Mouse (Mus musculus): ENCODE measurements at regions not wholly inside any gene's neighbourhood (a gene's known extent, or its start where the extent isn't known, plus 50 kb on each side); places are given as distances from the start of the nearest gene placed in this dataset.
A peak's percentile ranks its signal among the peaks of the same experiment; 100 is the strongest.

DNA sequence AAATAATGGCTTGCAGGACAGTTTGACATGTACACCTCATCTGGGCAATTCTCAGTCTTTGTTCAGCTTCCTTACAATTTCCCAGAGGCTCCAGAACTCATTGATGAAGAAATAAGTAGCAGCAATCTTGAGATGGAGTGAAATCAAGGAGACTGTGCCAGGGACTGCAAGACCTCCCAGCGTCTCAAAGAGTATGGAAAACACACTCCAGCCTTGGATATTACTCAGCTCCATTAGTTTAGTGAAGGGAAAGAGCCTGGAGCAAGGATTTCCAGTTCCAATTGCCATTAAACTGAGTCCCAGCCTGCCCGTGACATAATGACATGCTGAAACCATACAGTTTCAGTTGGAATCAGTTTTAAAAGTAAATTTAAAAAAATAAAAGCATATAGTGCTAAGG, 372.7 kb upstream of the Rack1 start:
- DNase-seq (ENCODE audit: low read depth): peak; percentile 29
- TF ChIP-seq POLR2A (IDR thresholded peaks at IDR 0.05; ENCODE audit: borderline replicate concordance, extremely low read depth, insufficient read depth, insufficient read length, poor library complexity, severe bottlenecking) (no peak), CTCF (IDR thresholded peaks at IDR 0.05; ENCODE audit: borderline replicate concordance, extremely low read depth, insufficient read depth, insufficient read length) (no peak)

DNA sequence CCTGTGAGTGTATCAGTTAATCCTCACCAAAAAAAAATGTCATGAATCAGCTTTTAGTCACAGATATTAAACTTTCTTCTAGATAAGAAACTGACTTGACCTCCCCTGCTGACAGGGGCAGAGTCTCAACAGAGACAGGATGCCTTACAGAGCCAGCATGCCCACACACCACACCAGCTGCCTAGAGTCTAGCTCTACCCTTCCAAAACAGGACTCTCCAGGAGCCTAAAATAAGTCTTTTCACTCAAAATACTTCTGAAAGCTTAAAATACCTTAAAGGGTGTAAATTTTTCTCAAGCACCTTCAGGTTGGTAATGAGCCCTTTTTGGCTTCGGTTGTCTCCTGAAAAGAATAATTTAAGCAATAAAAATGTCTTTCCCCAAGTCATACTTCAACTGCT, 373.7 kb upstream of the Rack1 start:
- TF ChIP-seq CTCF (IDR thresholded peaks at IDR 0.05; ENCODE audit: borderline replicate concordance, extremely low read depth, insufficient read depth, insufficient read length): no peak
- TF ChIP-seq POLR2A (IDR thresholded peaks at IDR 0.05; ENCODE audit: borderline replicate concordance, extremely low read depth, insufficient read depth, insufficient read length, poor library complexity, severe bottlenecking): no peak
- DNase-seq (ENCODE audit: low read depth): no peak

DNA sequence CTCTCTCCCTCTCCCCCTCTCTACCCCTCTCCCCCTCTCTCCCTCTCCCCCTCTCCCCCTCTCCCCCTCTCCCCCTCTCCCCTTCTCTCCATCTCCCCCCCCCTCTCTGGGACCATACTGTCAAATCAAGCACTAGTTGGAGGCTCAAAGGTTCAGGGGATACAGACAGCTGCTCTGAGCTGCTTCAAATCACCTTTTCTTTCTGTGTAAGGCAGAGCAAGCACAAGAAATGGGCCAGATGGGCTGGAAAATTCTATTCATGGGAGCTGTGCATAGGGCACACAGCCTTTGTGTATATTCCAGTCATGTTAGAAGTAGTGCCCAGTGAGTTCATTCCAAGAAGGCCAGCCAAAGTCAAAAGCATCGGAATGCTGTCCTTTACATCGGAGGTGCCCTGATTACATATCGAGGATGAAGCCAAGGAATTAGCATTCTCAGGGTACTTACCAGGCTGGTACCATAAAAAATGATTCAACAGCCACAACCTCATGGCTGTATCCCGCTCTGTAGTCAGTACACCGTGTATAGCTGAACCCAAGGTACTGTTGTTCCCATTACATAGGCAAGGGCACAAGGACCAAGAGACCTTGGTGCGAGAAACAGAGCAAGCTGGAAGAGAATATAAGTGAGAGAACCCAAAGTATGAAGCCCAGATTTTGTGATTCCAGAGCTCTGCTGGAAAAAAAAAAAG, 381.9 kb upstream of the Rack1 start:
- TF ChIP-seq POLR2A (IDR thresholded peaks at IDR 0.05; ENCODE audit: borderline replicate concordance, extremely low read depth, insufficient read depth, insufficient read length, poor library complexity, severe bottlenecking): no peak
- no peak for TF ChIP-seq CTCF (IDR thresholded peaks at IDR 0.05; ENCODE audit: borderline replicate concordance, extremely low read depth, insufficient read depth, insufficient read length)
- peak; percentile 87 for DNase-seq (ENCODE audit: low read depth)

DNA sequence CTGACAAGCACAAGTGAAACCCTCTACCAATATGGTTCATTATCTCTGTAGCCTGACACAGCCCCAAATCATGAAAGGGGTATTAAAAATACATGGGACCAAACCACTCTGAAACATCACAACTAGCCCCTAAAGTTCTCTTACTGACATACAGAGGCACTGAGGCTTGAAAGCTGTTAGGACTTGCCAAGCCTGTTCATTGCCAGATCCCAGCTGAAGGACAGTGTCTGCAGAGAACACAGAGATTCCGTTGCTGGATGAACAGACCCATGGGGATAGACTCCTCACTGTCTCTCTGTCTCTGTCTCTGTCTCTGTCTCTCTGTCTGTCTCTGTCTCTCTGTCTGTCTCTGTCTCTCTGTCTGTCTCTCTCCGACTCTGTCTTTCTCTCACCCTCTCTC, 382.5 kb upstream of the Rack1 start:
- TF ChIP-seq CTCF (IDR thresholded peaks at IDR 0.05; ENCODE audit: borderline replicate concordance, extremely low read depth, insufficient read depth, insufficient read length): no peak
- peak; percentile 54 for DNase-seq (ENCODE audit: low read depth)

DNA sequence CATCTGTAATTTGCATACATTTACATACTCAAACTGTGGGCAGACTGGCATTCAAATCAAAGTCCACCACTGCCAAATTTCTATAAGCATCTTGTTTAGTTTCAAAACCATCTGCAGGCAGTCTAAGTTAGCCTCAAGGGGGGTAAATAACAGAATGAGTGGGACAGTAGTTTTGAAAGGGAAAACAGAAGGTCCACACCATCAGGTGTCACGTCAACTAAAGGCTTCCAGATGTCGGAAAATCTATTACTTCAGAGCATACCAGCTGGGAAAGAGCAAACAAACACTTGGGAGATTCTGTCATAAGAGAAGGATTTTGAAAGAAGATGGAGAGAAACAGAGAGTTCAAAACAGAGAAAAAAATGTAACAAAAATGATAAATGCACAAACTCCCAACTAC, 402.1 kb upstream of the Rack1 start:
- TF ChIP-seq CTCF (IDR thresholded peaks at IDR 0.05; ENCODE audit: borderline replicate concordance, extremely low read depth, insufficient read depth, insufficient read length) (no peak), POLR2A (IDR thresholded peaks at IDR 0.05; ENCODE audit: borderline replicate concordance, extremely low read depth, insufficient read depth, insufficient read length, poor library complexity, severe bottlenecking) (no peak)
- peak; percentile 59 for DNase-seq (ENCODE audit: low read depth)

DNA sequence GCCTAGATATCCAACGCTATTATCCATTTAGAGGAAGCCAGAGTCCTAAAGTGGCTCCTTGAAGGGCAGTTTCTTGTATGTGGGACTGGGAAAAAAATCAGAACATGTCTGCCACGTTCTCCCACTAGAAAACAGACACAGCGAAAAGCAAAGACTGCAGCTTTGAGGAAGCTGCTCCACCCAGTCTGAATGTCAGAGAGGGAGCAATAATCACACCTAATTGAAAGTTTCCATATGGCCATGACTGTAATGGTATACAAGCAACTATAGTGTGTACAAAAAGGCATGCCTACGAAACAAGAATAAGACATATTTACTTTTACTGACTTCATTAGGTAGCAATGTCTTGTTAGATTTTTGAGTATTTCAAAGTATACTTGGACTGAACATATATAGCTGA, 392.7 kb upstream of the Sgcd start:
- TF ChIP-seq CTCF (IDR thresholded peaks at IDR 0.05; ENCODE audit: borderline replicate concordance, extremely low read depth, insufficient read depth, insufficient read length): no peak
- TF ChIP-seq POLR2A (IDR thresholded peaks at IDR 0.05; ENCODE audit: borderline replicate concordance, extremely low read depth, insufficient read depth, insufficient read length, poor library complexity, severe bottlenecking): no peak
- DNase-seq (ENCODE audit: low read depth): no peak

DNA sequence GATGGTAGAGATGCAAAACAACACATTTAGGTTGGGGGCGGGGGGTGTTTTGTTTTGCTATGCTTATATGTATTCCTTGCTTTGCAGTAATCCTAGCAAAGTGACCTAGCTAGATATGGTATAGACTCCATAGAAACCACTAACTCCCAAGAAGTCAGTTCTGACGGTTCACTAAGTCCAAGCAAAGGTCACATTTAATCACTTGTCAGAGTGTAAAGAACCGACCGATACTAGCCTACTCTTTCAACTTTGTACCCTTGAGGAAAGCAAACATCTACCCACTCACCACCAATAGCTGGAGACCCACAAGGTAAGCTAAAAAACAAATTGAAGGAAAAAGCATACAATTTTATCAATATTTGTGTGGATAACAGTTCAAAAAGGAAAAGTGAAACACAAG, 389.3 kb upstream of the Sgcd start:
- no peak for TF ChIP-seq POLR2A (IDR thresholded peaks at IDR 0.05; ENCODE audit: borderline replicate concordance, extremely low read depth, insufficient read depth, insufficient read length, poor library complexity, severe bottlenecking)
- TF ChIP-seq CTCF (IDR thresholded peaks at IDR 0.05; ENCODE audit: borderline replicate concordance, extremely low read depth, insufficient read depth, insufficient read length): no peak
- DNase-seq (ENCODE audit: low read depth): no peak

DNA sequence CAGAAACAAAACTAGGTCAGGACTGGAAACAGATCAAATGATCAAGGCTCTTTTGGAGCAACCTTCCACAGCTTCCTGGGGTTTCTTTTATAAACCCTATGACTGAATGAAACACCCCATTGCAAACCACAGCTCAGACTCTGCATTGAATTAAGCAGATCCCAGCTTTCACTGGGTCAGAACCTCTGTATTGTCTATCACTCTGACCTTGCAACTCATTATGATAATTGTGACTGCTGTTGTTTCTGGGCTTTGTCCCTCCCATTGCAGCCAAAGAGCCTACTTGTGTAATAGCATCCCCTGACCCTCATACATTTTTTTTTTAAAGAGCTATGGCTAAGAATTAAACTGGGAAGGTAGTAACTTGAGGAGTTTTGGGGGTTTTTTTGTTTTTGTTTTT, 388.5 kb upstream of the Sgcd start:
- TF ChIP-seq POLR2A (IDR thresholded peaks at IDR 0.05; ENCODE audit: borderline replicate concordance, extremely low read depth, insufficient read depth, insufficient read length, poor library complexity, severe bottlenecking) (no peak), CTCF (IDR thresholded peaks at IDR 0.05; ENCODE audit: borderline replicate concordance, extremely low read depth, insufficient read depth, insufficient read length) (no peak)
- no peak for DNase-seq (ENCODE audit: low read depth)

DNA sequence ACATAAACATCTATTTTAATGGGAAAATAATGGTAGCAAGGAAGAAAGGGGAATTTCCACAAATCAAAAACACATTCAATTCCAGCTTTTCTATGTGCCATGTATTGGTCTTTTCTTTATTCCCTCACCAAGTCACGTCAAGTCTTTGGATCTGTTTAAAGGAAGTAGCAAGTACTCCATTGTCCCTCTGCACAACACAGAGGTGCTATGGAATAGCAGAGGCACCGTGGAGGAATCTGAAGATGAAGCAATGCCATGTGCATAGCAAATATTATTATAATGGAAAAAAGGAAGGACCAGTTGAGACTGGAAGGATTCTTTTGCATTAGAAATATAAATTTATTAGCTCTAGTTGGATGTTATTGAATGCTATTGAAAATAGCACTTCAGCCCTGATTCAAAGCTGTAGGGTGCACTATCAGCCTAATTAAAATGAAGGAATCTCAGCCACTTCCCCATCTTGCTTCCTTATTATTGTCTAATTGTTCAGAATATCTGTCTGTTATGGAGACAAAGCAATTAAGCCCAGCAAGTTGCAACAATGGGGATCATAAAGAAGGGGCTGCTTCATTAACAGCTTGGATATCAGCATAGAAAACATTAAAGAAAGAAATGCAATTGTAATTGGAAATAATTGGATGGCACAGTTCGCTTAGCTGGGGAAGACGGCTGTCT, 362.7 kb upstream of the Sgcd start:
- TF ChIP-seq CTCF (IDR thresholded peaks at IDR 0.05; ENCODE audit: borderline replicate concordance, extremely low read depth, insufficient read depth, insufficient read length): no peak
- DNase-seq (ENCODE audit: low read depth): peak; percentile 27

DNA sequence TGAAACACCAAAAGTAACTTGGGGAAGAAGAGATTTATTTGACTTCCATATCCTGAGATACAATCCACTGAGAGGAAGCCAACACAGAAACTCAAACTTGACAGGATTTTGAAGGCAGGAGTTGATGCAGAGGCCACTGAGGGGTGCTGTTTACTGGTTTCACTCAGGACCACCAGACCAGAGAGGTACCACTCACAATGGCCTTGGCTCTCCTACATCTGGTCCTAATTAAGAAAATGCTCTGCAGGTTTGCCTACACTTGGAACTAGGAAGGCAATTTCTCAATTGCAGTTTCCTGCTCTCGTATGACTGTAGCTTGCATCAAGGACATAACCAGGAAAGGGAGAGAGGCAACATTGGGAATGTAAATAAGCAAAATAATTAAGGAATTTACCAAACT, 325.7 kb upstream of the Sgcd start:
- TF ChIP-seq CTCF (IDR thresholded peaks at IDR 0.05; ENCODE audit: borderline replicate concordance, extremely low read depth, insufficient read depth, insufficient read length): no peak
- TF ChIP-seq POLR2A (IDR thresholded peaks at IDR 0.05; ENCODE audit: borderline replicate concordance, extremely low read depth, insufficient read depth, insufficient read length, poor library complexity, severe bottlenecking): no peak
- DNase-seq (ENCODE audit: low read depth): no peak

DNA sequence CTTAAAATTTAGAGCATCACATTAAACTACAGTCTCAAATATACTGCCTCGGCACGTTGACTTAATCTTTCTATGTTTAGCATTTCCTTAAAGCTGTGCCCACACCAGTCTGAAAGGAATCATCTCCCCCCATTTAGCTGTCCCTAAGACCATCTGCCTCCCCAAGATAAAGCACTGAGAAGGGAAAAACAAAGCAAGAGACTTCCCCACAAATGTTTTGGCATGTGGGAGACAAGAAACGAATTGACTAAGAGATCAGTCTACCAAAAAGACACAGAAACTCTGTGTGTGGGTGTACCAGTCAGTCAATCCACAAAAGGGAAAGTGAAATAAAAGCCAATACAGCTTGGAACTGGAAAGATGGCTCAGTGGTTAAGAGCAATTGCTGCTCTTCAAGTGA, 306.6 kb upstream of the Sgcd start:
- no peak for DNase-seq (ENCODE audit: low read depth)
- TF ChIP-seq POLR2A (IDR thresholded peaks at IDR 0.05; ENCODE audit: borderline replicate concordance, extremely low read depth, insufficient read depth, insufficient read length, poor library complexity, severe bottlenecking): no peak

DNA sequence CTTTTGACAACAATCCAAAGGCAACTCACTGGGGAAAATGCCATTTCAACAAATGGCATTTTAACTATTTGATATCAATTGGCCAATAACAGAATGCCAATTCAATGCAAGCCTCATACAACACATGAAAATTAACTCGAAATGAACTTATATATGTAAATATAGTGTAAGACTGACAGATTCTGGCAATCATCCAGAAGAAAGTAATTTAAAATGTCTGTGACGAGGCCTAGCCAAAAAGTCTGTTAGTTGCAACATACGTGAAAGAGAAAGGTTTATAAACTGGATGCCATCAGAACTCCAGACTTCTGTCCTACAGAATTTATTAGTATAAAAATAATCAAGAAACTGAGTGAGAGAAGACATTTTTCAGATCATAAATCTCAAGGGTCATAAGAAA, 273.7 kb upstream of the Sgcd start:
- no peak for TF ChIP-seq POLR2A (IDR thresholded peaks at IDR 0.05; ENCODE audit: borderline replicate concordance, extremely low read depth, insufficient read depth, insufficient read length, poor library complexity, severe bottlenecking)
- no peak for TF ChIP-seq CTCF (IDR thresholded peaks at IDR 0.05; ENCODE audit: borderline replicate concordance, extremely low read depth, insufficient read depth, insufficient read length)
- DNase-seq (ENCODE audit: low read depth): peak; percentile 49
